Mouse (Mus musculus): ENCODE results near the gene Bysl.
"Not testable (repeated sequence)": the region's sequence is repeated elsewhere in the genome, so short reads cannot be mapped to it uniquely, and the experiment has no call there.

Bysl gene

DNA sequence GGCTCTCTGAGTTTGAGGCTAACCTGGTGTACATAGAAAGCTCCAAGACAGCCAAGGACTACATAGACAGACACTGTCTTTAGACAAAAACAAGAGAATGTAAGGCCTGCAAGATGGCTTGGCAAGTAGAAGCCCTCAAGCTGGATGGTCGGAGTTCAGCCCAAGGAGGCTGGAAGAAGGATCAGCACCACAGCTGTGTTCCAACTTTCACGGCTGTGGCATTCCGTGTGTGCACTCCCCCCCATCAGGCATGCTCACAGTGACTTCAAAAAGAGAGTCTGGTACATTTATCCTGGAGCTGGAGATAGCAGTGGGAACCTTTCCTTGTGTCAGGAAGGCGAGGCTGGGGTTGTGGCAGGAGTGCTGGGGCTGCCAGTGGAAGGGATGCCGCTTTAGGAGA, 14.7 kb upstream of the Bysl start:
- no peak overlapping the region for H3K4me3 ChIP-seq (replicated peaks; ENCODE audit: low read length)
- no peak for TF ChIP-seq CTCF (conservative IDR thresholded peaks at IDR 0.05; ENCODE audit: low read length)
- TF ChIP-seq POU5F1 (IDR thresholded peaks at IDR 0.05; ENCODE audit: borderline replicate concordance, low read length) = no peak
- no peak for TF ChIP-seq NANOG (IDR thresholded peaks at IDR 0.05; ENCODE audit: borderline replicate concordance, low read length)
- H3K36me3 ChIP-seq (ENCODE audit: insufficient read depth, low read length) = peaks cover 61% of the 10 kb centered on the region
- no peaks in the 10 kb centered on the region for H3K9me3 ChIP-seq (ENCODE audit: low read length)
- peaks cover 6% of the 10 kb centered on the region for H3K27me3 ChIP-seq (ENCODE audit: insufficient read depth, low read length)
- H3K4me1 ChIP-seq (replicated peaks; ENCODE audit: low read depth, low read length) = peaks cover 56% of the 10 kb centered on the region

DNA sequence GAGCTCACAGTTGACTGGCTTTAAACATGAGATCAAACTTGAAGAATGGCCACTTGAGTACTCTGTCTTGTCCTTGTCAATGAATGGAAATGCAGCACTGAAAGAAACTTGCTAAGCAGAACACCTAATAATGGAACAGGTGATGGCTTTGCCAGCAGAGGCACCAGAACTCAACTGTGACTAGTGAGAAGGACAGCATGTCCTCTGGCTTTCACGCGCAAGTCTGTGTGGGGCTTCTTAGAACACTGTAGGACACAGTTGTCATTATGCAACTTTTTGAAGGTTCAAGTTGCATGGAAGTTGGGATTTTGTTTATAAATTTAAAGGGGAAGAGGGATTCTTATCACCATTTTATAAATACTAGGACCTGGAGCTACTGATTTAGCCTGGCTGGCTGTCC, 13.8 kb upstream of the Bysl start:
- Histone ChIP-seq H3K27me3 (ENCODE audit: insufficient read depth, low read length) (no peaks in the 10 kb centered on the region), H3K36me3 (ENCODE audit: insufficient read depth, low read length) (peaks cover 69% of the 10 kb centered on the region), H3K4me1 (replicated peaks; ENCODE audit: low read depth, low read length) (peaks cover 53% of the 10 kb centered on the region), H3K9me3 (ENCODE audit: low read length) (no peaks in the 10 kb centered on the region), H3K4me3 (replicated peaks; ENCODE audit: low read length) (no peak overlapping the region)
- TF ChIP-seq POU5F1 (IDR thresholded peaks at IDR 0.05; ENCODE audit: borderline replicate concordance, low read length) = no peak
- TF ChIP-seq NANOG (IDR thresholded peaks at IDR 0.05; ENCODE audit: borderline replicate concordance, low read length) = no peak
- TF ChIP-seq CTCF (conservative IDR thresholded peaks at IDR 0.05; ENCODE audit: low read length) = no peak

DNA sequence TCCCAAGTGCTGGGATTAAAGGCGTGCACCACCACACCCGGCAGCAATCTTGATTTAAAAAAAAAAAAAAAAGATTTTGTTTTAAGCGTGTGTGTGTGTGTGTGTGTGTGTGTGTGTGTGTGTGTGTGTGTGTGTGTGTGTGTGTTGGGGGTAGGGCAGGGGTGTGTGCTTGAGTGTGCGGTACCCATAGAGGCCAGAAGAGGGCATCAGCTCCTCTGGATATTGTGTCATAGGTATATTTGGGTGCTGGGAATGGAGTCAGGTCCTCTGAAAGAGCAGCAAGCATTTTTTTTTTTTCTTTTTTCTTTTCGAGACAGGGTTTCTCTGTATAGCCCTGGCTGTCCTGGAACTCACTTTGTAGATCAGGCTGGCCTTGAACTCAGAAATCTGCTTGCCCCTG, 13.3 kb upstream of the Bysl start:
- not testable (repeated sequence) for H3K4me3 ChIP-seq (replicated peaks; ENCODE audit: low read length); H3K27me3 ChIP-seq (ENCODE audit: insufficient read depth, low read length); H3K9me3 ChIP-seq (ENCODE audit: low read length)
- Histone ChIP-seq H3K36me3 (ENCODE audit: insufficient read depth, low read length) (peaks cover 74% of the 10 kb centered on the region), H3K4me1 (replicated peaks; ENCODE audit: low read depth, low read length) (peaks cover 56% of the 10 kb centered on the region)

DNA sequence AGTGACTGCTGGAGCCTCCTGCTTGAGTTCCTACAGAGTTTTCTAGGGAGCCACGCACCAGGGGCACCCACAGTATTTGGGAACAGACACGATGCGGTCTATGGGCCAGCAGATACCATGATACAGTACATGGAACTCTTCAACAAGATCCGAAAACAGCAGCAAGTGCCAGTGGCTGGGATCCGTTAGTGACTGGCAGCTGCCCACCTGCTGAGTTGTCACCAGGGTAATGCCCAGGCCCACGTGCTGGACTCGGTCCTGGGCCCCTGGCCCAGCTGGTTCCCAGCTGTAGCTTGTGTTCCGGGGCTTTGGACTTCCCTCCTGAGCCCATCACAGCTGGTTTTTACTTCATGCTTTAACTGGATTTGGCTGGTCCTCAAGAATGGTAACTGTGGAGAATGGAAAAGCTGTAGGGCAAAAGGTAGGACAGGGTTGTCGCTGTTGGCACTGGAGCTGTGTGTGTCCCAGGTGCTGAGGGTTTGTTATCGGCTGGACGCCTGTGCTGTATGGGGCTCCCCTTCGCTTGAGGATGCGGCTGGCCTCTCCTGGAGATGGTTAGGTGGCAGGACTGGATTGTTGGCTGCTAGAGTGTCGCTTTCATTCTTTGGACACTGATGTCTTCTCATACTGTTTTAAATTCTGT, 11.7 kb upstream of the Bysl start:
- H3K4me3 ChIP-seq (replicated peaks; ENCODE audit: low read length) = no peak overlapping the region
- H3K4me1 ChIP-seq (replicated peaks; ENCODE audit: low read depth, low read length) = peaks cover 54% of the 10 kb centered on the region
- TF ChIP-seq CTCF (conservative IDR thresholded peaks at IDR 0.05; ENCODE audit: low read length) = no peak
- peaks cover 89% of the 10 kb centered on the region for H3K36me3 ChIP-seq (ENCODE audit: insufficient read depth, low read length)
- no peaks in the 10 kb centered on the region for H3K9me3 ChIP-seq (ENCODE audit: low read length)
- H3K27me3 ChIP-seq (ENCODE audit: insufficient read depth, low read length) = no peaks in the 10 kb centered on the region

DNA sequence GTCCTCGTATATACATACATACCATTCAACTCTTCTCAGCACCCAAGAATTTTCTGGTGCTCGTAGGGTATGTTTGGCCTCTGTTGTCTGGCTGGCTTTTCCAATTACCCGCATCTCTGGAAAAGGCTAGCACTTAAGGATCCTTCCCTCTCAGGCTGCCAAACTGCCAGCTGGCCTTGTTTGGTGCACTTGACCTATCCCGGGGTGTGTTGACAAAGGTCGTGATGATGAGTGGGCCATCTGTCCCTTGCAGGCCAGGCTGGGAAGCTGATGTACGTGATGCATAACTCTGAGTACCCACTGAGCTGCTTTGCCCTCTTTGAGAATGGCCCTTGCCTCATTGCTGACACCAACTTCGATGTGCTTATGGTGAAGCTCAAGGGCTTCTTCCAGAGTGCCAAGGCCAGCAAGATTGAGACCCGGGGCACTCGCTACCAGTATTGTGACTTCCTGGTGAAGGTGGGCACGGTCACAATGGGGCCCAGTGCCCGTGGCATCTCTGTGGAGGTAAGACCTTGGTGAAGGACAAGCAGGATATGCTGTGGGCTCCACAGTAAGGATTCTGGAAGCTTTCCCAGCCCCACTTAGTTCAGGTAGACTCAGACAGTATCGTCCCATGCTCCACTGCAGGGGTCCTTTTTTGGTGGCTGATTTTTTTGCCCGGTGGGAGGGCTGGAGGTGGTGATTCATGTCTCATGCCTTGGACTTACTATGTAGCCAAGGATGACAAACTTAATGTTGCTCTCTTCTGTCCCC, 7.4 kb upstream of the Bysl start:
- Histone ChIP-seq H3K4me1 (replicated peaks; ENCODE audit: low read depth, low read length) (peaks cover 57% of the 10 kb centered on the region), H3K36me3 (ENCODE audit: insufficient read depth, low read length) (peaks cover 98% of the 10 kb centered on the region), H3K27me3 (ENCODE audit: insufficient read depth, low read length) (no peaks in the 10 kb centered on the region), H3K9me3 (ENCODE audit: low read length) (no peaks in the 10 kb centered on the region), H3K4me3 (replicated peaks; ENCODE audit: low read length) (no peak overlapping the region)
- no peak for TF ChIP-seq CTCF (conservative IDR thresholded peaks at IDR 0.05; ENCODE audit: low read length)
- TF ChIP-seq POU5F1 (IDR thresholded peaks at IDR 0.05; ENCODE audit: borderline replicate concordance, low read length) = no peak
- TF ChIP-seq NANOG (IDR thresholded peaks at IDR 0.05; ENCODE audit: borderline replicate concordance, low read length) = no peak

DNA sequence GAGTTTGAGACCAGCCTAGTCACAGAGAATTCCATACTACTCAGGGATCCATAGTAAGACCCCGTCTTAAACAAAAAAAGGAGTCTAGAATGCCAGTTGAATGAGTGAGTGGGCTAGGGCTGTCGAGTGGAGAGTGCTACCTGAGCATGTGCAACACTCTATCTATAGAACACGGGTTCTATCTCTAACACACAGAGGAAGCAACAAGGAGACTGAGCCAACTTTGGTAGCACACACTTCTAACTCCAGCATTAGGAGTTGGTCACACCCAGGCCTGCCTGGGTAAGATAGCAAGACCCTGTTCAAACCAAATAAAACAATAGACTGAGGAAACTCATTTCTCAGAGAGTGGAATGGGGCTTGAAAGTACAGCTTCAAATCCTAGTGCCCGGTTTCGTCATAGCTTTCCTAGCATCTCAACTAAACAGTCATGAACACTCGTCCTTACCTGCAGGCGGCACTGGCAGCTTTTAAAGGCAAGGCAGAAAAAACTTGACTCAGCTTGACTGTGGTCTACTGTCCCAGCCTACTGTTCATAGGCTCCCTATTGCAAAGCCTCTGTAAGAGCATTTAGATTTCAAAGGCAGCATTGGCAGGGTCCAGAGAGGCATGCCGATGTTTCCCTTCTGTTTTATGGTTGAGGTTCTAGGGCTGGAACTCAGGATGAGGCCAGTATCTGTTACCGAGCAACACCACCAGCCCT, 6.5 kb upstream of the Bysl start:
- peaks cover 58% of the 10 kb centered on the region for H3K4me1 ChIP-seq (replicated peaks; ENCODE audit: low read depth, low read length)
- no peak for TF ChIP-seq POU5F1 (IDR thresholded peaks at IDR 0.05; ENCODE audit: borderline replicate concordance, low read length)
- H3K27me3 ChIP-seq (ENCODE audit: insufficient read depth, low read length) = no peaks in the 10 kb centered on the region
- H3K4me3 ChIP-seq (replicated peaks; ENCODE audit: low read length) = no peak overlapping the region
- H3K36me3 ChIP-seq (ENCODE audit: insufficient read depth, low read length) = peaks cover 98% of the 10 kb centered on the region
- H3K9me3 ChIP-seq (ENCODE audit: low read length) = no peaks in the 10 kb centered on the region

DNA sequence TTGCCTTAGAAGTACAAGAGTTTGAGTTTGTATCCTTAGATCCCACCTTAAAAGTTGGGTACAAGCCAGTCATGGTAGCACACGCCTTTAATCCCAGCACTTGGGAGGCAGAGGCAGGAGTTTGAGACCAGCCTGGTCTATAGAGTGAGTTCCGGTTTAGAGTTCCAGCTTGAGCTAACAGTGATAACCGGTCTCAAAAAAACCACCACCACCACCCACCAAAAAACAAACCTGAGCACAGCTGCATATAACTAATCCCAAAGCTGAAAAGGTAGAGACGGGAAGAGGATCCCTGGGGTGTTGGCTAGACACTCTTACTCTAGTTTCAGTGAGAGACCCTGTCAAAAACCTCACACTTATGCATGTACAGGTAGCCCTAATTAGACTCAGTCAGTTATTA, 5.4 kb upstream of the Bysl start:
- Histone ChIP-seq H3K36me3 (ENCODE audit: insufficient read depth, low read length) (peaks cover 91% of the 10 kb centered on the region), H3K27me3 (ENCODE audit: insufficient read depth, low read length) (no peaks in the 10 kb centered on the region), H3K4me3 (replicated peaks; ENCODE audit: low read length) (no peak overlapping the region), H3K9me3 (ENCODE audit: low read length) (no peaks in the 10 kb centered on the region), H3K4me1 (replicated peaks; ENCODE audit: low read depth, low read length) (peaks cover 58% of the 10 kb centered on the region)
- TF ChIP-seq NANOG (IDR thresholded peaks at IDR 0.05; ENCODE audit: borderline replicate concordance, low read length) = no peak
- no peak for TF ChIP-seq POU5F1 (IDR thresholded peaks at IDR 0.05; ENCODE audit: borderline replicate concordance, low read length)

DNA sequence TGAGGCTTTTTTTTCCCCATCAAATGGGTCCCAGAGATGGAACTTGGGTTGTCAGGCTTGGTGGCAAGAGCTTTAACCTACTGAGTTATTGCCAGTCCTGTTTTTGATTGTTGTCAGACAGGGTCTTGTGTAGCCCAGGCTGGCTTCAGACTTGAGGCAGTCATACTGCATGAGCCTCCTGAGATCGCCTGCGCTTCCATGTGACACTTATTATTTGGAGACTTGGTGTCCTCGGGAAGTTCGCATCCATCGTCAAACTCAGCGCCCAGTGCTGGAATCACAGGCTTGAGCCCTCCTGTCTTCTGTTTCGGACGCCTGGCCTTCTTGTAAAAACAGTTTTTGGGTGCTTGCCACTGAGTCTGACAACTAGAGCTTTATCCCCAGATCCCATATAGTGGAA, 4.8 kb upstream of the Bysl start:
- H3K4me1 ChIP-seq (replicated peaks; ENCODE audit: low read depth, low read length) = peaks cover 53% of the 10 kb centered on the region
- no peaks in the 10 kb centered on the region for H3K9me3 ChIP-seq (ENCODE audit: low read length)
- H3K36me3 ChIP-seq (ENCODE audit: insufficient read depth, low read length) = peaks cover 86% of the 10 kb centered on the region
- TF ChIP-seq POU5F1 (IDR thresholded peaks at IDR 0.05; ENCODE audit: borderline replicate concordance, low read length) (no peak), NANOG (IDR thresholded peaks at IDR 0.05; ENCODE audit: borderline replicate concordance, low read length) (no peak), CTCF (conservative IDR thresholded peaks at IDR 0.05; ENCODE audit: low read length) (no peak)
- no peaks in the 10 kb centered on the region for H3K27me3 ChIP-seq (ENCODE audit: insufficient read depth, low read length)
- no peak overlapping the region for H3K4me3 ChIP-seq (replicated peaks; ENCODE audit: low read length)

DNA sequence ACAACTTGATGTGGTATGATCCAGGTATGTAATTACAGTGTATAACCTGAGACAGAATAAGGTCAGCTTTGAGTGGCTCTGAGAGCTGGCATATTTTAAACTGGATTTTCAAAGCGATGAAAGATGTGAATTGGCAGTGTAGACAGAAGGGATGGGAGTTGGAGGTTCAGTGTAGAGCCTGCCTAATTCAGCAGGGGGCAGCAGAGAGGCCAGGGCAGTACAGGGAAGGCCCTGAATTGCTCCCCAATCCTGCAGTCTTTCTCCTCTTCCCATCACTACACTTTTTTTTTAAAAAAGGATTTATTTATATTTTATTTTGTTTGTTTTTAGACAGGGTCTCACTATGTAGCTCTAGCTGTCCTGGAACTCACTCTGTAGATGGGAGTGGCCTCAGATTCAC, 2.7 kb upstream of the Bysl start:
- Histone ChIP-seq H3K4me3 (replicated peaks; ENCODE audit: low read length) (no peak overlapping the region), H3K9me3 (ENCODE audit: low read length) (no peaks in the 10 kb centered on the region), H3K36me3 (ENCODE audit: insufficient read depth, low read length) (peaks cover 76% of the 10 kb centered on the region), H3K4me1 (replicated peaks; ENCODE audit: low read depth, low read length) (peaks cover 55% of the 10 kb centered on the region), H3K27me3 (ENCODE audit: insufficient read depth, low read length) (no peaks in the 10 kb centered on the region)
- TF ChIP-seq CTCF (conservative IDR thresholded peaks at IDR 0.05; ENCODE audit: low read length) (peak; percentile 84), POU5F1 (IDR thresholded peaks at IDR 0.05; ENCODE audit: borderline replicate concordance, low read length) (no peak)
